Mouse (Mus musculus) kidney, postnatal 0 days (tissue): ENCODE measurements around the gene Ggt1. TPM values are rescaled to one million over a fixed set of nuclear protein-coding genes. Genes with fewer than 3 reads are reported as not detected.

Experiments used
- ATAC-seq: fragments of 200-750 bp; cut with Nextera tagmentation; replicated peaks from 2 replicates; pipeline ENCODE4 v1.8.0; 2017; ENCODE audit warnings: low read depth, moderate number of reproducible peaks, moderate TSS enrichment, moderate library complexity; ENCODE audit not compliant: low FRiP score
- DNase-seq: peaks from one replicate; pipeline ENCODE4 v3.0.0-alpha.2; 2016; ENCODE audit warnings: low spot score
- H3K27ac ChIP-seq: fragments of 300-500 bp; sonication (generic); 2 replicates; pipeline ENCODE4 v1.5.1; 2014; ENCODE audit warnings: mild to moderate bottlenecking
- H3K27me3 ChIP-seq: fragments of 300-500 bp; sonication (generic); 2 replicates; pipeline ENCODE4 v1.6.1; 2014; ENCODE audit warnings: low read length, mixed read lengths; ENCODE audit not compliant: insufficient read depth
- H3K36me3 ChIP-seq: fragments of 300-500 bp; sonication (generic); 2 replicates; pipeline ENCODE4 v1.6.1; 2014; ENCODE audit warnings: low read length, mixed read lengths; ENCODE audit not compliant: insufficient read depth
- H3K4me1 ChIP-seq: fragments of 300-500 bp; sonication (generic); replicated peaks from 2 replicates; pipeline ENCODE4 v1.6.1; 2014; ENCODE audit warnings: antibody characterized with exemption, low read length, mixed read lengths; ENCODE audit not compliant: insufficient read depth
- H3K4me2 ChIP-seq: fragments of 300-500 bp; sonication (generic); 2 replicates; pipeline ENCODE4 v1.6.1; 2014; ENCODE audit warnings: mild to moderate bottlenecking, low read length, moderate library complexity, mixed read lengths
- H3K4me3 ChIP-seq: fragments of 300-500 bp; sonication (generic); replicated peaks from 2 replicates; pipeline ENCODE4 v1.5.1; 2014; ENCODE audit warnings: low read depth, low read length
- H3K9ac ChIP-seq: fragments of 300-500 bp; sonication (generic); 2 replicates; pipeline ENCODE4 v1.6.1; 2014; ENCODE audit warnings: low read depth, low read length
- H3K9me3 ChIP-seq: fragments of 300-500 bp; sonication (generic); replicated peaks from 2 replicates; pipeline ENCODE4 v1.6.1; 2016; ENCODE audit warnings: low read length, inconsistent platforms, mixed read lengths
- CTCF ChIP-seq: IDR thresholded peaks from 2 replicates; pipeline ENCODE4 v1.5.1; 2016; ENCODE audit warnings: antibody characterized with exemption, low read depth, mild to moderate bottlenecking, moderate library complexity
- WGBS: fragments of 180-500 bp; shearing (Covaris S2); extraction: QIAGEN DNeasy Blood & Tissue Kit; methylation state at CpG from one replicate; pipeline ENCODE4 v1.1.7; 2014; 5-methylcytosine and 5-hydroxymethylcytosine counted together
- polyA plus RNA-seq: library from polyadenylated mRNA; unstranded; fragments of >200 nt; fragmentation: Nextera tagmentation; extraction: Ambion mirVana; gene quantifications from 2 replicates; pipeline ENCODE4 v1.2.1, GENCODE M21; 2015

The Ggt1 gene
- polyA plus RNA-seq, 1 experiment from 2014 or later = 317 TPM

DNA sequence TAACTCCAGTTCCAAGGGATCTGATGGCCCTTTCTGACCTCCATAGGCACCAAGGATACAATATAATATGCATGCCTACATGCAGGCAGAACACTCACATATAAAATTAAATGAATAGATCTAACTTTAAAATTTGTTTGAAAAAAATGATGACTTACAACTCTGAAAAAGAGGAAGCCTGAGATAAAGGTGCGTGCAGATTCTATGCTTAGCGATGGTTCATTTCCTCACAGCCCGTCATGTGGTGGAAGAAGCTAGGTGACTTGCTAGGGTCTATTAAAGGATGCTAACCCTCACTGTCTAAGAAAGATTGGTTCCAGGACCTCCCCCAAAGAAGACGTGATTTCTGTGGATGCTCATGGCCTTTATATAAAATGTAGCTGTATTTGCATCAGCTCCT is 54.6 kb downstream of the Ggt1 start:
- TF ChIP-seq CTCF = no peak
- ATAC-seq = no peak
- Histone ChIP-seq H3K4me2 (no peak overlapping the region), H3K4me3 (no peak overlapping the region), H3K9ac (no peak overlapping the region), H3K27ac (no peak overlapping the region), H3K4me1 (no peaks in the 10 kb centered on the region), H3K27me3 (no peaks in the 10 kb centered on the region), H3K9me3 (no peaks in the 10 kb centered on the region), H3K36me3 (no peaks in the 10 kb centered on the region)
- WGBS = 88% methylated on average over 4 of the region's 4 CpGs
- DNase-seq = no peak

DNA sequence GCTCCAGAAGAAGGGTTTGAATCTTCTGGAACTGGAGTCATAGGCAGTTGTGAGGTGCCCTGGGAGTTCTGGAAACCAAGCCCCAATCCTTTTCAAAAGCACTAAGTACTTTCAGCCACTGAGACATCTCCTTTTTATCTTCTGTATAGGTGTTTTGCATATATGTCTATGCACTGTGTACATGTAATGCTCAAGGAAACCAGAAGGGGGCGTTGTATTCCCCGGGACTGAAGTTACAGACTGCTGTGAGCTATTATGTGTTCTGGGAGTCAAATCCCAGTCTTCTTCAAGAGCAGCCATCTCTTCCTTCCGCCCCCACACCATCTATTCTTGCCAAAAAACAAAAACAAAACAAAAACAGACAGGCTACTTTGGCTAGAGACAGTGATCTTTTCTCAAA is 59.4 kb downstream of the Ggt1 start:
- no peaks in the 10 kb centered on the region for H3K36me3 ChIP-seq
- 49% methylated on average over 3 of the region's 3 CpGs for WGBS
- H3K9ac ChIP-seq = no peak overlapping the region
- H3K9me3 ChIP-seq = no peaks in the 10 kb centered on the region
- peak; percentile 35 for DNase-seq
- no peaks in the 10 kb centered on the region for H3K27me3 ChIP-seq
- H3K4me2 ChIP-seq = no peak overlapping the region
- H3K27ac ChIP-seq = no peak overlapping the region
- ATAC-seq = no peak
- peak; percentile 49 for TF ChIP-seq CTCF
- H3K4me3 ChIP-seq = no peak overlapping the region
- no peaks in the 10 kb centered on the region for H3K4me1 ChIP-seq

DNA sequence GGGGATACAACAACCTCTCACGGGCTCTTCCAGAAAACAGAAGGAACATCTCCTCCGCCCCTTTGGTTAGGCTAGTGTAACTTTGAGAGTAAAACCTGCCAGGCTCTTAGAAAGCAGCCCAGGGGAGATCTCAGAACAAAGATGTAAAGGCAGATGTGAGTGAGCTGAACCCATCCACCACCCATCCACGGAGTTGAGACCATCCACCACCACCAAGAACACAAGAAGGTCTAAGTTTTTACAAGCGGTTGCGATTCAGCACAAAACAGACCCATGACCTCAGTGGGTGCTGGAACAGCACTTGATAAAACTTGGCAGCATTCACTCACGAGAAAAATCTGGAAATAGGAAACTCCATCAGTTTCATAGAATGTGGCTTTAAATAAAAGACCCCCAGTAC is 64.5 kb downstream of the Ggt1 start:
- Histone ChIP-seq H3K4me3 (no peak overlapping the region), H3K4me2 (no peak overlapping the region), H3K9ac (no peak overlapping the region), H3K9me3 (no peaks in the 10 kb centered on the region), H3K36me3 (no peaks in the 10 kb centered on the region), H3K27ac (no peak overlapping the region), H3K4me1 (no peaks in the 10 kb centered on the region), H3K27me3 (no peaks in the 10 kb centered on the region)
- ATAC-seq (no peak), DNase-seq (no peak)
- no peak for TF ChIP-seq CTCF
- 47% methylated on average over 6 of the region's 6 CpGs for WGBS

- no peak for TF ChIP-seq CTCF
- ATAC-seq (no peak), DNase-seq (no peak)
- H3K4me1 ChIP-seq = no peaks in the 10 kb centered on the region
- H3K27ac ChIP-seq = no peak overlapping the region
- no peaks in the 10 kb centered on the region for H3K27me3 ChIP-seq
- H3K4me3 ChIP-seq = no peak overlapping the region
- no peak overlapping the region for H3K4me2 ChIP-seq
- no peaks in the 10 kb centered on the region for H3K36me3 ChIP-seq
- H3K9me3 ChIP-seq = no peaks in the 10 kb centered on the region
- H3K9ac ChIP-seq = no peak overlapping the region
- 39% methylated on average over 3 of the region's 3 CpGs for WGBS
These were observed 65.6 kb downstream of the Ggt1 start for GRCm38 (mm10) chr10:75626991-75627390.

DNA sequence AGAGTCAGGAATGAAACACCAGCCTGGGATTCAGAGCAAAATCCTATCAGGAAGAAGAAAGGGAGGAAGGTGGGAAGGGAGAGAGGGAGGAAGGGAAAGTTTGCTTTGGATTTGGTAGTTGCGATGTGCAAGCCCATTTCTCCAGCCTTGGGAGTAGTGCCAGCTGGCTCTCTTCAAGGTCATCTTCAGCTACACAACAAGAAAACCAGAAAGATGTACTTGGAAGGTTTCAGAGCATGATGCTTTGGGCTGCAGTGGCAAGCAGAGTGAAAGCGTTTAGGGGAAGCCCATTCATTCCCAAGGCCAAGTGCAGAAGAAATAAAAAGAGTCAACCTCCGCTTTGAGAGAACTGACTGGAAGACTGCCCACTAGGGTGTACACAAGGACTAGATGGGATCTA is 66.1 kb downstream of the Ggt1 start:
- Histone ChIP-seq H3K27me3 (no peaks in the 10 kb centered on the region), H3K9ac (no peak overlapping the region), H3K27ac (no peak overlapping the region), H3K4me1 (no peaks in the 10 kb centered on the region), H3K36me3 (no peaks in the 10 kb centered on the region), H3K9me3 (no peaks in the 10 kb centered on the region), H3K4me3 (no peak overlapping the region), H3K4me2 (no peak overlapping the region)
- ATAC-seq (no peak), DNase-seq (no peak)
- WGBS = 75% methylated on average over 3 of the region's 3 CpGs
- no peak for TF ChIP-seq CTCF

GRCm38 (mm10) chr10:75632633-75633032 is 71.2 kb downstream of the Ggt1 start:
- Histone ChIP-seq H3K27ac (no peak overlapping the region), H3K9ac (no peak overlapping the region), H3K36me3 (no peaks in the 10 kb centered on the region), H3K9me3 (no peaks in the 10 kb centered on the region), H3K4me1 (no peaks in the 10 kb centered on the region), H3K27me3 (no peaks in the 10 kb centered on the region), H3K4me2 (no peak overlapping the region), H3K4me3 (no peak overlapping the region)
- 40% methylated on average over 5 of the region's 5 CpGs for WGBS
- DNase-seq = peak; percentile 56
- no peak for TF ChIP-seq CTCF
- no peak for ATAC-seq

DNA sequence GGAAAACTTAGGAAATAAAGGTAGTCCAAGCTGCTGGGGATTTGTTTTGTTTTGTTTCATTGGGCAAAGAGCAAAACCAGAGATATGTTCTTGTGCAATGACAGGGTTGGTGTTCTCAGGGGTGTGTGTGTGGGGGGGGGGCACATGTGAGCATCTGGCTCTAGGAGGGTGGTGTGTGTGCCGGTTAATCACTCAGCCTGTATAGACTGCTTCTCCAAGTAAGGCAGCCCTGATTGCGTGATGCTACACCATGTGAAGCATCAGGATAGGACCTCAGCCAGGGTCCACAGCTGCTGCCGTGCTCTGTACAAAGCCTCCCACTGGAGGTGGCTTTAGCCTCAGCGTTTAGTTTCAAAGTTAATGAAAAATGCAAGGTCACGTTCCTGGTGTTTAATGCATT is 71.6 kb downstream of the Ggt1 start:
- 62% methylated on average over 5 of the region's 5 CpGs for WGBS
- H3K4me1 ChIP-seq = no peaks in the 10 kb centered on the region
- no peak for DNase-seq

More for the DNA sequence above, 71.6 kb downstream of the Ggt1 start:
- H3K27ac ChIP-seq = no peak overlapping the region
- no peak for ATAC-seq
- no peak overlapping the region for H3K4me3 ChIP-seq
- H3K9ac ChIP-seq = no peak overlapping the region
- H3K4me2 ChIP-seq = no peak overlapping the region
- no peaks in the 10 kb centered on the region for H3K27me3 ChIP-seq
- no peaks in the 10 kb centered on the region for H3K9me3 ChIP-seq
- no peaks in the 10 kb centered on the region for H3K36me3 ChIP-seq
- no peak for TF ChIP-seq CTCF
